Comparison of ENCODE assay signal across 16 mouse cellular contexts in genomic region chr8:84340671-84341070, GRCm38 (mm10). TPM values are rescaled to one million over a fixed set of nuclear protein-coding genes. Genes with fewer than 3 reads are reported as not detected.
DNase-seq lines count a peak whose midpoint lies in the region; ATAC-seq lines count a peak whose summit lies in the region.
"Had no signal": no experiment of that assay in that cellular context is flagged by ENCODE, and none has a peak within 500 bp of the region (broad histone marks: within the 10 kb centered on the region; RNA-seq: fewer than 3 reads in every experiment).

No protein-coding gene starts in this region.

- H3K4me1 ChIP-seq in midbrain, embryonic 10.5 days: peaks cover 13% of the 10 kb centered on the region
- peaks cover 10% of the 10 kb centered on the region for H3K4me1 ChIP-seq in neural tube, embryonic 15.5 days

- H3K9ac ChIP-seq in neural tube, embryonic 15.5 days (replicated peaks): no peak overlapping the region
- H3K9ac ChIP-seq: forebrain, embryonic 15.5 days; hindbrain, embryonic 14.5 days; midbrain, embryonic 15.5 days had no signal

- H3K27me3 ChIP-seq in midbrain, embryonic 10.5 days (ENCODE audit: low read depth, poor library complexity, severe bottlenecking): peaks cover 33% of the 10 kb centered on the region
- peaks cover 28% of the 10 kb centered on the region for H3K27me3 ChIP-seq in neural tube, embryonic 15.5 days (replicated peaks)

- 18% methylated on average over 2 of the region's 2 CpGs for WGBS in midbrain, embryonic 10.5 days
- WGBS in neural tube, embryonic 15.5 days: 14% methylated on average over 2 of the region's 2 CpGs

- H3K36me3 ChIP-seq in midbrain, embryonic 10.5 days: no peaks in the 10 kb centered on the region
- H3K36me3 ChIP-seq in neural tube, embryonic 15.5 days: no peaks in the 10 kb centered on the region
- H3K36me3 ChIP-seq: forebrain, embryonic 15.5 days; midbrain, embryonic 15.5 days had no signal

- no peak overlapping the region for H3K4me2 ChIP-seq in neural tube, embryonic 15.5 days
- H3K4me2 ChIP-seq: forebrain, embryonic 15.5 days; hindbrain, embryonic 14.5 days; midbrain, embryonic 15.5 days had no signal

- no peak for ATAC-seq in cerebellum, adult (ENCODE audit: insufficient number of reproducible peaks, low FRiP score, low TSS enrichment)
- no peak for ATAC-seq in neural tube, embryonic 15.5 days (ENCODE audit: low FRiP score)
- ATAC-seq: forebrain, embryonic 15.5 days; intestine, postnatal 0 days; midbrain, embryonic 15.5 days had no signal

- no peak overlapping the region for H3K4me3 ChIP-seq in midbrain, embryonic 10.5 days
- no peak overlapping the region for H3K4me3 ChIP-seq in neural tube, embryonic 15.5 days (replicated peaks)
- H3K4me3 ChIP-seq: forebrain, embryonic 15.5 days; gastrocnemius, adult 2 months; heart, adult 2 months; midbrain, embryonic 15.5 days had no signal

- peak; percentile 49 for DNase-seq in cerebellum, adult 11 months
- DNase-seq in 3T3-L1 (ENCODE audit: low read depth, low spot score): peak; percentile 76
- peak; percentile 37 for DNase-seq in adrenal gland, postnatal 14 days
- peak; percentile 43 to 53 for DNase-seq in cerebellum, postnatal 36 days
- DNase-seq in B cell, adult 2 months: no peak
- no peak for DNase-seq in midbrain, embryonic 10.5 days (ENCODE audit: low spot score)
- DNase-seq: gastrocnemius, adult 2 months; heart, adult 2 months; lung, adult 18-20 months; thymus, postnatal 36 days had no signal

- H3K9me3 ChIP-seq in midbrain, embryonic 10.5 days (replicated peaks): no peaks in the 10 kb centered on the region
- no peaks in the 10 kb centered on the region for H3K9me3 ChIP-seq in neural tube, embryonic 15.5 days (replicated peaks)
- H3K9me3 ChIP-seq: forebrain, embryonic 15.5 days; midbrain, embryonic 15.5 days had no signal

- no peak overlapping the region for H3K27ac ChIP-seq in midbrain, embryonic 10.5 days (replicated peaks)
- H3K27ac ChIP-seq in neural tube, embryonic 15.5 days (replicated peaks): no peak overlapping the region
- H3K27ac ChIP-seq: forebrain, embryonic 15.5 days; gastrocnemius, adult 2 months; heart, adult 2 months; hindbrain, embryonic 14.5 days; midbrain, embryonic 15.5 days had no signal

RNA-seq across cellular contexts. Expression of gene Cacna1a, which starts 47.6 kb away (rescaled TPM):
- 4.5 and 10.4 TPM in 2 replicates for total RNA-seq in adrenal gland, postnatal 14 days (2021)
- polyA plus RNA-seq in midbrain, embryonic 10.5 days (2016; fragmentation: Nextera tagmentation; extraction: Ambion mirVana): 6.9 and 9.2 TPM in 2 replicates
- polyA plus RNA-seq in neural tube, embryonic 15.5 days (2015; fragmentation: Nextera tagmentation; extraction: Ambion mirVana): 18.3 and 23.6 TPM in 2 replicates

Comparison
In these comparisons a context has a peak if more than half of its experiments do, and no peak if none do; other contexts are left out.
1. DNase-seq: peak in cerebellum, adult 11 months (single experiment), 3T3-L1 (single experiment), adrenal gland, postnatal 14 days (single experiment) and cerebellum, postnatal 36 days (2 of 2); none in B cell, adult 2 months (0 of 2) and midbrain, embryonic 10.5 days (single experiment).